Mouse (Mus musculus) midbrain, embryonic 15.5 days (tissue): ENCODE measurements around the gene Acsm4. TPM values are rescaled to one million over a fixed set of nuclear protein-coding genes. Genes with fewer than 3 reads are reported as not detected.

Experiments used
- polyA plus RNA-seq: library from polyadenylated mRNA; unstranded; fragments of >200 nt; fragmentation: Nextera tagmentation; extraction: Ambion mirVana; gene quantifications from 2 replicates; pipeline ENCODE4 v1.2.1, GENCODE M21; 2015

Acsm4 gene
- polyA plus RNA-seq, 1 experiment from 2014 or later = not detected

Other genes with a start within 250 kb of the Acsm4 start
- gene Gp2, start 230.7 kb upstream of the Acsm4 start, polyA plus RNA-seq = not detected in 2 replicates
- gene Umod, start 210.7 kb upstream of the Acsm4 start, polyA plus RNA-seq = not detected in 2 replicates
- gene Acsm5, start 170.6 kb upstream of the Acsm4 start, polyA plus RNA-seq = 0.15 TPM in 1 of 2 replicates, not detected in the other
- not detected in 2 replicates for gene Pdilt, start 166.5 kb upstream of the Acsm4 start, polyA plus RNA-seq
- gene Acsm2, start 135.7 kb upstream of the Acsm4 start, polyA plus RNA-seq = not detected in 2 replicates
- gene Acsm1, start 83.0 kb upstream of the Acsm4 start, polyA plus RNA-seq = 0.19 TPM in 1 of 2 replicates, not detected in the other
- gene Thumpd1, start 30.8 kb downstream of the Acsm4 start, polyA plus RNA-seq = 88.2 and 90.3 TPM in 2 replicates
- gene Acsm3, start 70.9 kb downstream of the Acsm4 start, polyA plus RNA-seq = not detected in 2 replicates
- gene Rexo5, start 104.0 kb downstream of the Acsm4 start, polyA plus RNA-seq = 10.1 and 10.8 TPM in 2 replicates
- gene Eri2, start 104.0 kb downstream of the Acsm4 start, polyA plus RNA-seq = 15.2 and 16.3 TPM in 2 replicates
- 18.0 and 18.6 TPM in 2 replicates for gene Lyrm1, start 205.8 kb downstream of the Acsm4 start, polyA plus RNA-seq
- gene Dcun1d3, start 206.3 kb downstream of the Acsm4 start, polyA plus RNA-seq = 18.3 and 19.9 TPM in 2 replicates